Mouse (Mus musculus) heart, embryonic 14.5 days (tissue): ENCODE data around the gene Birc7. TPM values are rescaled to one million over a fixed set of nuclear protein-coding genes. Genes with fewer than 3 reads are reported as not detected.

Experiments
- ATAC-seq: fragments of 200-750 bp; cut with Nextera tagmentation; 2 replicates; pipeline ENCODE4 v1.8.0; 2017; ENCODE audit warnings: low read depth, moderate TSS enrichment; ENCODE audit not compliant: insufficient number of reproducible peaks, insufficient read depth, low FRiP score
- H3K27ac ChIP-seq, 2 experiments: fragments of 200-500 bp in 1 of 2; fragments of 300-500 bp in 1 of 2; sonication (generic) in 1 of 2; replicated peaks in 1 of 2; 2 replicates each; pipeline ENCODE4 v1.5.1; 2012 to 2014; ENCODE audit warnings: low read depth in 2 of 2, low read length in 2 of 2, control low read depth in 1 of 2, mild to moderate bottlenecking in 1 of 2, mixed read lengths in 1 of 2; ENCODE audit not compliant: control insufficient read depth in 1 of 2, insufficient read depth in 1 of 2
- H3K27me3 ChIP-seq: fragments of 300-500 bp; sonication (generic); 2 replicates; pipeline ENCODE4 v1.6.1; 2014; ENCODE audit warnings: mild to moderate bottlenecking, low read length, control low read depth; ENCODE audit not compliant: control insufficient read depth, insufficient read depth
- H3K36me3 ChIP-seq: fragments of 300-500 bp; sonication (generic); 2 replicates; pipeline ENCODE4 v1.6.1; 2014; ENCODE audit warnings: mild to moderate bottlenecking, control low read depth, low read length, mixed read lengths; ENCODE audit not compliant: control insufficient read depth, insufficient read depth
- H3K4me1 ChIP-seq, 2 experiments: fragments of 200-500 bp in 1 of 2; fragments of 300-500 bp in 1 of 2; sonication (generic) in 1 of 2; 2 replicates each; pipeline ENCODE4 v1.6.1; 2012 to 2014; ENCODE audit warnings: low read length in 2 of 2, control low read depth in 1 of 2, mixed read lengths in 1 of 2; ENCODE audit not compliant: control insufficient read depth in 2 of 2, insufficient read depth in 2 of 2
- H3K4me2 ChIP-seq: fragments of 300-500 bp; sonication (generic); 2 replicates; pipeline ENCODE4 v1.6.1; 2014; ENCODE audit warnings: mild to moderate bottlenecking, low read length
- H3K4me3 ChIP-seq, 2 experiments: fragments of 200-500 bp in 1 of 2; fragments of 300-500 bp in 1 of 2; sonication (generic) in 1 of 2; 2 replicates each; pipeline ENCODE4 v1.5.1; 2012 to 2014; ENCODE audit warnings: low read length in 2 of 2, mild to moderate bottlenecking in 2 of 2, control low read depth in 1 of 2, low read depth in 1 of 2, moderate library complexity in 1 of 2; ENCODE audit not compliant: control insufficient read depth in 1 of 2, insufficient read depth in 1 of 2
- H3K9ac ChIP-seq: fragments of 300-500 bp; sonication (generic); 2 replicates; pipeline ENCODE4 v1.6.1; 2014; ENCODE audit warnings: mild to moderate bottlenecking, low read length
- H3K9me3 ChIP-seq: fragments of 300-500 bp; sonication (generic); 2 replicates; pipeline ENCODE4 v1.6.1; 2016; ENCODE audit warnings: low read length, control low read depth; ENCODE audit not compliant: control insufficient read depth
- WGBS: fragments of 180-500 bp; shearing (Covaris S2); extraction: QIAGEN DNeasy Blood & Tissue Kit; methylation state at CpG from one replicate; pipeline ENCODE4 v1.1.7; 2014; 5-methylcytosine and 5-hydroxymethylcytosine counted together
- polyA plus RNA-seq: library from polyadenylated mRNA; unstranded; fragments of >200 nt; fragmentation: Nextera tagmentation; extraction: Ambion mirVana; gene quantifications from 2 replicates; pipeline ENCODE4 v1.2.1, GENCODE M21; 2014

The Birc7 gene
- polyA plus RNA-seq, 1 experiment from 2014 or later = not detected

DNA sequence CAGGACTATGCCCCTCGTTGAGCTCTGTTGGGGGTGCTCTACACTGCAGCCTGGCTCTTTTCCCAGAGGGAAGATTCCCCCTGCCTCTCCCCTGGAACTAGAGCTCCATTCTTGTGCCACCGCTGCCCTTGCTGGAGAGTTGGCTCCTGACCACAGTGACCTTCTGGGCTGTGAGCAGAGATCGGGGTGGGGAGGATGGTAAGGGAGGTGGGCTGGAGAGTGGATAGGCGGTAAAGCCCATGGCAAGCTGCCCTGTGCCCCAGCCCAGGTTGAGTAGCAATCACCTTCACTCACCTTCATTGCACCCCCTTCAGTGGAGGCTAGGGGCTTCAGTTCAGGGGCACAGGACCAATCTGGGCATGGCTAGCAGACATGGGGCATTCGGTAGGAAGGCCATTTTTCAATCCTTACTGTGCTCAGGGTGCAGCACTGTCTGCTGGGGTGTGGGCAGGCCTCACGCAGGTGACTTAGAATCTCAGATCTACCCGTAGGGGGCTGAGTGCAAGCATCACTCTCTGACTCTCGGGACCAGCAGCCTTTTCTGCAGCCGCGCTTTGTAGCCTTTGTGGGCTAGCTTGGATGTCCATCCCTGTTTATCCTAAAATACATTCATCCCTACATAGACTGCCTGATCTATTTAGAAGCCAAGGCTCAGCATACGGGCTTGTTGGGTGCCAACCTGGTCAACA, 32.8 kb upstream of the Birc7 start:
- Histone ChIP-seq H3K36me3 (no peaks in the 10 kb centered on the region), H3K27me3 (peaks cover 68% of the 10 kb centered on the region), H3K27ac (no peak overlapping the region), H3K9me3 (no peaks in the 10 kb centered on the region), H3K4me2 (no peak overlapping the region), H3K4me3 (no peak overlapping the region), H3K4me1 (peaks cover 5 to 19% of the 10 kb centered on the region in 2 experiments; a peak in 3 of 4 replicates), H3K9ac (no peak overlapping the region)
- WGBS = 67% methylated on average over 11 of the region's 11 CpGs
- no peak for ATAC-seq

DNA sequence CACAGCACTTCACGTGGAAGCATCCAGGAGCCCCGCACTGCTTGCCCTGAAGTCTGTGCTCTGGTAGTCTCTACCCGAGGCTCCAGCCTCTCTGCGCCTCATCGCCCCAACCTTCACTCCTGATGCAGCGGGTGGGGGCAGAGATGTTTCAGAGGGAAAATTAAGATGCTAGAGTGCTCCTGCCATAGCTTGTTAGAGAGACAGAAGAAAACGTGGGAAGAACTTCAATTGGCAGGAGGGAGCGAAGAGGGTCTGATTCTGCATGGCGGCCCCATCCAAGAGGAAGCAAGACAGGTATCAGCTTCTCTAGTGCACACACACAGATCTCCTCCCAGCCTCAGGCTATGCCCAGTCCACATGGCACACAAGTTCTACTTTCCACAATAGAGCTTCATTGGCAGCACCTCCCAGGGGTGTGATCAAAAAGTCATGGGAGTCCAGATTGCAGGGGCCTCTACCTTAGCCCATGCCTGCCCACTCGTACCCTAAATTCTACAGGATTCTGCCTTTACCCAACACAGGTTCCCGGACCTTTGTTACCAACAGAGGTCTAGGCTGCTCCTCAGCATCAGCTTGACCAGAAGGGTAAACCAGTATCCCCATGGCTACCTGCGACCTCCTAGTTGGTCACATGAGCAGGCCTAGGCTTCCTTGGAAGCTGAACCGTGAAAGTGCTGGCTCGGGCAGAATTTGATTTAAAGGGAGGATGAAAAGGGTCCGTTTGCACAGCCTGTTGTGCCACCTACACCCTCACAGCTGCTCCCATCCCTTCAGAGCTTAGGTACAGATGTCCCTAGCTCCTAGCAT, 31.8 kb upstream of the Birc7 start:
- H3K4me3 ChIP-seq = no peak overlapping the region
- ATAC-seq = no peak
- peaks cover 58% of the 10 kb centered on the region for H3K27me3 ChIP-seq
- peaks cover 5 to 19% of the 10 kb centered on the region in 2 experiments; a peak in 3 of 4 replicates for H3K4me1 ChIP-seq
- H3K9ac ChIP-seq = no peak overlapping the region
- no peak overlapping the region for H3K4me2 ChIP-seq
- no peaks in the 10 kb centered on the region for H3K36me3 ChIP-seq
- no peak overlapping the region for H3K27ac ChIP-seq
- 71% methylated on average over 15 of the region's 15 CpGs for WGBS
- H3K9me3 ChIP-seq = no peaks in the 10 kb centered on the region

DNA sequence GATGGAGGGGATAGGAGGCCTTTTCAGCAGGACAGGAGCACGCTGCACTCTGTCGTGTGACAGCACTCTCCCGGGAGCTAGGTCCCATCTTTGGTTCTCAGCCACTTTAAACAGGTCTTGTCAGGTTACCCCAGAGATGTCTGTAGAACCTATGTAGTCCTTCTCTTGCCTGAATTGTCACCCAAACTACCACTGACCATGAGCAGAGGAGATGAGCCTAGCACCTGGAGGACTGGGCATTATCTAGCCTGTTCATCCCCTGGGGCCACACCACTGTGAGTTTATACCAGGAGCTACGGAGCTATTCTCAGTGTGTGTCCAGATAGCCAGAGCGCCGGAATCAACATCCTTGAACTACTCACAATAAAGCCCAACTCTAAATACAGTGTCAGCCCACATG, 31.0 kb upstream of the Birc7 start:
- H3K27ac ChIP-seq = no peak overlapping the region
- WGBS = 63% methylated on average over 6 of the region's 6 CpGs
- H3K4me1 ChIP-seq = peaks cover 5 to 18% of the 10 kb centered on the region in 2 experiments; a peak in 3 of 4 replicates
- no peak overlapping the region for H3K9ac ChIP-seq
- ATAC-seq = no peak
- H3K9me3 ChIP-seq = no peaks in the 10 kb centered on the region
- no peaks in the 10 kb centered on the region for H3K36me3 ChIP-seq
- peaks cover 49% of the 10 kb centered on the region for H3K27me3 ChIP-seq
- H3K4me3 ChIP-seq = no peak overlapping the region
- H3K4me2 ChIP-seq = no peak overlapping the region

DNA sequence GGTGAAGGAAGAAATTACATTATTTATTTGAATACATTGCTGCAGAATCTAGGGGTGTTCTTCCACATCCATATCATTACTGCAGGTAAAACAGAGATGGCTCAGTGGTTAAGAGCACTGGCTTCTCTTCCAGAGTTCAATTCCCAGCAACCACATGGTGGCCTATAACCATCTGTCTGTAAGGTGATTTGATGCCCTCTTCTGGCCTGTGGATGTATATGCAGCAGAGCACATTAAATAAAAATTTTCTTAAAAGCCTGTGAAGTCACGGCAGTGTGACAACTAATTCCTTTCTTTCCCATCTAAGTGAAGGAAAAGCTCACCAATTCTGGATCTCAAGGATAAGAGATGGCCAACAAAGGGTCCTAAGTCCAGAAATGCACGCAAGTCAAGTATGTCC, 26.7 kb upstream of the Birc7 start:
- ATAC-seq = no peak
- H3K4me3 ChIP-seq = no peak overlapping the region
- H3K27ac ChIP-seq = no peak overlapping the region
- peaks cover 34% of the 10 kb centered on the region for H3K36me3 ChIP-seq
- H3K4me1 ChIP-seq = no peaks in the 10 kb centered on the region
- H3K9ac ChIP-seq = no peak overlapping the region
- peaks cover 7% of the 10 kb centered on the region; the same call in 1 of the 2 replicates for H3K27me3 ChIP-seq
- no peak overlapping the region for H3K4me2 ChIP-seq
- WGBS = 52% methylated on average over 2 of the region's 2 CpGs
- no peaks in the 10 kb centered on the region for H3K9me3 ChIP-seq

DNA sequence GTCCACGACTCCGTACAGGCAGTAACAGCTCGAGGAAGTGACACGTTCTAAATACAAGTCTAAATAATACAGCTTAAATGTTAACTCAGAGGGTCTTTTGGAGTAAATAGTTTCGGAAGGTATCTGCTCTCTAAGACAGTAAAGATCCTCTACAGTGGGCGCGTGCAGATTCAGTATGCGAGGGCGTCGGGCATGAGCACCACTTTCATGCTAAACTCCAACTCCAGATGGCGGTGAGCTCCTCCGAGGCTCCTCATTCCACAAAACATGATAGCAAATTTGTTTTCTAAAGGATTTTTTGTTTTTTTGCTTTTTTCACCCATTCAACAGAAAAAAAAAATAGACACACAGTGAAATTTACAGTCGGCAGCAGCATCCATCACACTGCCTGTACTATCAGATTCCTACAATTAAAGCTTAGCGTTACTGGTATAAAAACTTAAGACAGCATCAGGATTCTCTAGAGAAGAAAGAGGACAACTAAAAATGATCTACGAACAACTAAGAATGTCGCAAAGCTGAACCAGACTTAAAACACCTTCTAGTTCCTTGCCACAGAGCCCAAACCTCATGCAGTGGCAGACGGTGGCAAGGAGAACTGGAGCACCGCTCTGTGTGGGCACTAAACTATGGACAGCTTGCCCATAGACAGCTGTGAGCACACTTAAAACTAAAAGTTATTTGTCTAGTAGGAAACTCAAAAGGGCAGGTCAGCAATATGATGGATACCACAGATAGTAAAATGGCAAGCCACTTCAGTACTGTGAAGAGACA, 24.2 kb upstream of the Birc7 start:
- Histone ChIP-seq H3K27ac (no peak overlapping the region), H3K9me3 (no peaks in the 10 kb centered on the region), H3K36me3 (peaks cover 54% of the 10 kb centered on the region), H3K27me3 (no peaks in the 10 kb centered on the region), H3K4me3 (no peak overlapping the region), H3K4me1 (no peaks in the 10 kb centered on the region), H3K4me2 (no peak overlapping the region), H3K9ac (no peak overlapping the region)
- no peak for ATAC-seq
- WGBS = 91% methylated on average over 18 of the region's 18 CpGs

DNA sequence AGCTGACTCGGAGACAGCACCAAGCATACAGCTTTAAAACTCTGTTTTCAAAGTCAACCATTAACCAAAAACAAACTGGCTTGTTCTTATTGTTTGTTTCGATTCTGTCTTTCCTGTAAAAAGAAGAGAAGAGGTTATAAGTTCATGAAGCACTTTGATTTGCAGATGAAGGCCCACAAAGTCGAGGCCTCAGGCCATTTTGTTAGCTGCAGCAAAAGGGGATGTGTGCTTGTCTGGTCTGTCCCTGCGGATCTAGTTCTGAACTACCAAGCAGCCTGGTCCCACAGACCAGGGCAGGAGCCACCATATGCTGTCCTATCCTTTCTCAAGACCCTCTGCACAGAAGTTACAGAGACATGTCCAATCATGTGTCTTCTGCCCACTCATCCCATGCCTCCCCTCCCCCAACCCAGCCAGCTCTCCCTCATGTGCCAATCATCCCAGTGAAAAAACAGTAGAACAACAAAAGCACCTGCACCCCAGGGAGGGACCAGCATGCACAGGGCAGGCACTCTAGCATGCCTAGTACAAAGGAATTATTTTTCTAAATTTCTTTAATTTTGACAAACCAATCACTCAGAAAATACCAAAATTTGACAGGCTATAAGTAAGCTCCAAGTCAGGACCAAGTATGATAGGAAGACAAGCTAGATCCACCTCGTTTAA, 23.1 kb upstream of the Birc7 start:
- Histone ChIP-seq H3K4me3 (no peak overlapping the region), H3K9ac (no peak overlapping the region), H3K27me3 (no peaks in the 10 kb centered on the region), H3K36me3 (peaks cover 65% of the 10 kb centered on the region), H3K4me2 (no peak overlapping the region), H3K4me1 (no peaks in the 10 kb centered on the region), H3K9me3 (no peaks in the 10 kb centered on the region), H3K27ac (no peak overlapping the region)
- WGBS = 75% methylated on average over 5 of the region's 5 CpGs
- no peak for ATAC-seq

DNA sequence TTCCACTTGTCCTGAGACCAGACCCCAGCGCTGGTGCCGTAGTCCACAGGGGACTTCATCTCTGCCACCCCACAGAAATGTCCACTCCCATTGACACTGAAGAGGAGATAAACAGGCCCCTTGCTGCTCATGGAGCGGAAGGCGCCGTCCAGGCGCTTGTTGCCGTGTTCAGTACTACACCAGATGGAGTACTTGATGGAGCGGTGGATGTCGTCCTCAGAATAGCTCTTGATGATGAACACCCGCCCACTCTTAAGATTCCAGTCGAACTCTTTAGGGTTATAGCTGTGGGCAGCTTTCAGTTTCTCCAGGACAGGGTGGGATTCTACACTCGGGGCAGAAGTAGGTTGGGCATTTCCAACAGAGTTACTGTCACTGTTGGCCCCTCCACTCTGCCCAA, 17.9 kb upstream of the Birc7 start:
- Histone ChIP-seq H3K27ac (no peak overlapping the region), H3K27me3 (no peaks in the 10 kb centered on the region), H3K4me1 (peaks cover 0 to 12% of the 10 kb centered on the region in 2 experiments; a peak in 2 of 4 replicates), H3K4me3 (no peak overlapping the region), H3K4me2 (no peak overlapping the region), H3K9ac (no peak overlapping the region), H3K36me3 (peaks cover 90% of the 10 kb centered on the region), H3K9me3 (no peaks in the 10 kb centered on the region)
- whole genome bisulfite sequencing = 78% methylated on average over 12 of the region's 12 CpGs
- no peak for ATAC-seq
